Mouse (Mus musculus): Measurements from ENCODE around the gene Olfr1002. TPM values are rescaled to one million over a fixed set of nuclear protein-coding genes. Genes with fewer than 3 reads are reported as not detected.
"Not testable (repeated sequence)": the region's sequence is repeated elsewhere in the genome, so short reads cannot be mapped to it uniquely, and the experiment has no call there.

Gene Olfr1002
- not detected in 2 replicates for polyA plus RNA-seq (2016; fragmentation: Nextera tagmentation; extraction: Ambion mirVana)

DNA sequence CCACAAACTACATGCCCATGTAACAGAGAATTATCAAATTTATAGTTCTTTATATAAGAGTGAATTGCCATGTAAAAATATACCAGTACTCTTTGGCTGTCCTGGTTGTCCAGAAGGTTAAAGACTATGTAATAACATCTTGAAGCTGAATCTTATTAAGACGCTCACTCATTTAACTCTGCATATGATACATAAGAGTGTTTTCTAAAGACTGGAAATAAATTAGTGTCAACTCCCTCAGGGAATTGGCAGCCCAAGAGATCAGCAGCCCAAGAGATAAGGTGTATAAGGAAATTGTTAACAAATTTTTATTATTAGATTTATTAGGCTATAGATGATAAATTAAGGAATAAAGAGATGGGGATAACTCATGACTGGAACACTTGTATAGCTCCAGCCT lies at the start of gene Olfr1002:
Gene Olfr1002 (minus strand): TSS at position 101 of the 400 bp plus-strand sequence.
- H3K9me3 ChIP-seq (replicated peaks): no peaks in the 10 kb centered on the region
- no peak for ATAC-seq (ENCODE audit: low FRiP score)
- no peak within 1 kb of the TSS for H3K4me3 ChIP-seq
- H3K9ac ChIP-seq: no peak within 1 kb of the TSS
- no peaks in the 10 kb centered on the region for H3K4me1 ChIP-seq
- H3K36me3 ChIP-seq: no peaks in the 10 kb centered on the region
- H3K27ac ChIP-seq: no peak within 1 kb of the TSS
- 89% methylated on average over 1 of the region's 1 CpGs for WGBS
- no peaks in the 10 kb centered on the region for H3K27me3 ChIP-seq
- no peak within 1 kb of the TSS for H3K4me2 ChIP-seq (replicated peaks)

DNA sequence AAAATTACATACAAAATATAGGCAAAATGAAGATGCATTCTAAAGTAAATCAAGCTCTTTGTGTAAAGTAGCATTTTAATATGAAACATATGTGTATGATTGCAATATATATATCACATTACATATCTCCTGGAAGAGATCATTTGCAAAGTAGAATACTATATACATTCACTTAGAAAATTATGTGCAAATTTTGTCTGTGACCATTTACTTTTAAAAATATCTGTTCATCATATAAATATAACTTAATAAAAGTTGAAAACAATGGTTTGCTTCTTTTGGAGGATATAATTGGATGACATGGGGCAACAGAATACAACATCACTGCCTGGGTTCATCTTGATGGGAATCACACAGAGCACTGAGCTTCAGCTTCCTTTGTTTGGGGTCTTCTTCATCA lies 38.6 kb upstream of the Olfr1002 start, which contains the start of gene Olfr1008:
Gene Olfr1008 (plus strand): TSS at position 301 of the 400 bp plus-strand sequence.
- 0 out of 2 replicates have a peak, but pooled peaks cover 2% of the 10 kb centered on the region for H3K9me3 ChIP-seq (replicated peaks)
- H3K9ac ChIP-seq: no peak within 1 kb of the TSS
- H3K4me2 ChIP-seq (replicated peaks): no peak within 1 kb of the TSS
- H3K27ac ChIP-seq: no peak within 1 kb of the TSS
- H3K4me1 ChIP-seq: no peaks in the 10 kb centered on the region
- H3K36me3 ChIP-seq: no peaks in the 10 kb centered on the region
- H3K27me3 ChIP-seq: no peaks in the 10 kb centered on the region
- H3K4me3 ChIP-seq: no peak within 1 kb of the TSS
- no peak for ATAC-seq (ENCODE audit: low FRiP score)

DNA sequence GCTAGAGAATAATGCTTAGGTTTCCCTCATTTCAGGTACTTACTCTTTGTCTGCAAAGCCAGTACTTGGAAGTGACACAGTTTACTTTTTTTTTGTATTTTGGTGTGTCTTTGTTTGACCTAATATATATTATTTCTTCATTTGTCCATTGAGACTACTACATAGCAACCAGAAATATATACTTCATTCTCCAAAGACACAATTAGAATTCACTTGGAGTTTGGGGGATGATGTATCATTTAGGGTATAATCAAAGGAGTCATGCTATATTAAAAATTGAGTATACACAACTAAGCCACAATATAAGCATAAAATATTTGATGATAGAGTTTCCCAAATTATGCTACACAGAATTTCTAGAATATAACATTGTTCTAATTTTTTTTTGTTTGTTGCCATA lies 28.2 kb upstream of the Olfr1002 start, which contains the start of gene Olfr1006:
Gene Olfr1006 (minus strand): TSS at position 101 of the 400 bp plus-strand sequence.
- no peak for ATAC-seq (ENCODE audit: low FRiP score)
- H3K9me3 ChIP-seq (replicated peaks): no peaks in the 10 kb centered on the region
- no peak within 1 kb of the TSS for H3K9ac ChIP-seq
- no peak within 1 kb of the TSS for H3K4me2 ChIP-seq (replicated peaks)
- no peaks in the 10 kb centered on the region for H3K36me3 ChIP-seq
- no peaks in the 10 kb centered on the region for H3K4me1 ChIP-seq
- H3K27ac ChIP-seq: no peak within 1 kb of the TSS
- H3K27me3 ChIP-seq: no peaks in the 10 kb centered on the region
- H3K4me3 ChIP-seq: no peak within 1 kb of the TSS

DNA sequence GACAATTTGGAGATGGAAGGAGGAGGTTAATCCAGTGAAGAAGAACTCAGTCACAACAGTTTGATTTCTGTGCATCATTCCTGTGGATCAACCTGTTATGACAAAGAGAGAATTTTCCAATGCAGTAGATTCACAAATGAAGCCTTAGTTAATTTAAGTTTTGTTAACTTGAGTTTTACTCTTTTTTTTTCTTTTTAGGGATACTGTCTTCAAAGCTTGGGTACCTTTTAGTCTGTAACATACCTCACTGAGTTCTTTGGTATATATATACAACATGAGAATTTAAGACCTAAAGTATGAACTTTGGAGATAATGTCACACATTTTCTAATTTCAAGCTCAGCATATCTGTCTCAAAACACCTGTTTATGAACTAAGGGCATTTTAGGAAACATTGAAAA lies 13.9 kb upstream of the Olfr1002 start, which contains the start of gene Olfr154:
Gene Olfr154 (minus strand): TSS at position 101 of the 400 bp plus-strand sequence.
- not testable (repeated sequence) for H3K9ac ChIP-seq; H3K27me3 ChIP-seq; H3K27ac ChIP-seq; H3K4me3 ChIP-seq; H3K4me1 ChIP-seq; H3K36me3 ChIP-seq; H3K9me3 ChIP-seq (replicated peaks); ATAC-seq (ENCODE audit: low FRiP score); H3K4me2 ChIP-seq (replicated peaks)

DNA sequence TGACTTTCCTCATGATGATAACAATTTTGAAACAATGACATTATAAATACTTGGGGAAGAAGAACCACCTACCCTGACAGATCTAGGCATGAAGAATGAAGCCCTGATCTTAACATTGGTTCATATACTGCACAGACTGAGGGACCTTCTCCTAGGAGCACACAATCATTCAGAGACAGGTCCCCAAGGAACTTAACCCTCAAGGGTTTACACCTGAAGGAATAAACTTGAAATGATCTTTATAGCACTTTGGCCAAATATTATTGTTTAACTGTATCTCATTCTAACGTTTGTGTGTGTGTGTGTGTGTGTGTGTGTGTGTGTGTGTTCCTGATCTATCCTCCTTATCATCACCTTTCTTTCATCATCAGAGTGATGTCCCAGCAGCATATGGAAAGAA lies 38.7 kb downstream of the Olfr1002 start, which contains the start of gene Olfr1000:
Gene Olfr1000 (minus strand): TSS at position 101 of the 400 bp plus-strand sequence.
- no peaks in the 10 kb centered on the region for H3K4me1 ChIP-seq
- no peak within 1 kb of the TSS for H3K27ac ChIP-seq
- H3K9ac ChIP-seq: no peak within 1 kb of the TSS
- no peaks in the 10 kb centered on the region for H3K27me3 ChIP-seq
- no peaks in the 10 kb centered on the region for H3K36me3 ChIP-seq
- H3K9me3 ChIP-seq (replicated peaks): no peaks in the 10 kb centered on the region
- H3K4me2 ChIP-seq (replicated peaks): no peak within 1 kb of the TSS
- no peak within 1 kb of the TSS for H3K4me3 ChIP-seq
- WGBS: 85% methylated on average over 1 of the region's 1 CpGs
- ATAC-seq (ENCODE audit: low FRiP score): no peak

Other genes with a start within 250 kb of the Olfr1002 start
- not detected in 2 replicates for gene Olfr992, start 241.2 kb downstream of the Olfr1002 start, polyA plus RNA-seq (2016; fragmentation: Nextera tagmentation; extraction: Ambion mirVana)
- not detected in 2 replicates for gene Olfr993, start 235.8 kb downstream of the Olfr1002 start, polyA plus RNA-seq (2016; fragmentation: Nextera tagmentation; extraction: Ambion mirVana)
- gene Olfr994, start 214.3 kb downstream of the Olfr1002 start, polyA plus RNA-seq (2016; fragmentation: Nextera tagmentation; extraction: Ambion mirVana): not detected in 2 replicates
- gene Olfr995, start 207.1 kb downstream of the Olfr1002 start, polyA plus RNA-seq (2016; fragmentation: Nextera tagmentation; extraction: Ambion mirVana): not detected in 2 replicates
- 0.09 TPM in 1 of 2 replicates, not detected in the other for gene 4833423E24Rik, start 131.7 kb downstream of the Olfr1002 start, polyA plus RNA-seq (2016; fragmentation: Nextera tagmentation; extraction: Ambion mirVana)
- gene Olfr996, start 71.5 kb downstream of the Olfr1002 start, polyA plus RNA-seq (2016; fragmentation: Nextera tagmentation; extraction: Ambion mirVana): not detected in 2 replicates
- gene Olfr998, start 61.8 kb downstream of the Olfr1002 start, polyA plus RNA-seq (2016; fragmentation: Nextera tagmentation; extraction: Ambion mirVana): not detected in 2 replicates
- gene Olfr1000, start 38.8 kb downstream of the Olfr1002 start, polyA plus RNA-seq (2016; fragmentation: Nextera tagmentation; extraction: Ambion mirVana): not detected in 2 replicates
- gene Olfr154, start 13.8 kb upstream of the Olfr1002 start, polyA plus RNA-seq (2016; fragmentation: Nextera tagmentation; extraction: Ambion mirVana): not detected in 2 replicates
- gene Olfr1006, start 28.1 kb upstream of the Olfr1002 start, polyA plus RNA-seq (2016; fragmentation: Nextera tagmentation; extraction: Ambion mirVana): not detected in 2 replicates
- not detected in 2 replicates for gene Olfr1008, start 38.7 kb upstream of the Olfr1002 start, polyA plus RNA-seq (2016; fragmentation: Nextera tagmentation; extraction: Ambion mirVana)
- not detected in 2 replicates for gene Olfr1009, start 64.7 kb upstream of the Olfr1002 start, polyA plus RNA-seq (2016; fragmentation: Nextera tagmentation; extraction: Ambion mirVana)
- gene Olfr1012, start 112.1 kb upstream of the Olfr1002 start, polyA plus RNA-seq (2016; fragmentation: Nextera tagmentation; extraction: Ambion mirVana): not detected in 2 replicates
- not detected in 2 replicates for gene Olfr1013, start 116.4 kb upstream of the Olfr1002 start, polyA plus RNA-seq (2016; fragmentation: Nextera tagmentation; extraction: Ambion mirVana)
- gene Olfr1014, start 122.0 kb upstream of the Olfr1002 start, polyA plus RNA-seq (2016; fragmentation: Nextera tagmentation; extraction: Ambion mirVana): not detected in 2 replicates
- not detected in 2 replicates for gene Olfr1015, start 131.3 kb upstream of the Olfr1002 start, polyA plus RNA-seq (2016; fragmentation: Nextera tagmentation; extraction: Ambion mirVana)
- not detected in 2 replicates for gene Olfr1016, start 151.8 kb upstream of the Olfr1002 start, polyA plus RNA-seq (2016; fragmentation: Nextera tagmentation; extraction: Ambion mirVana)
- gene Olfr1018, start 167.8 kb upstream of the Olfr1002 start, polyA plus RNA-seq (2016; fragmentation: Nextera tagmentation; extraction: Ambion mirVana): not detected in 2 replicates
- not detected in 2 replicates for gene Olfr1019, start 194.8 kb upstream of the Olfr1002 start, polyA plus RNA-seq (2016; fragmentation: Nextera tagmentation; extraction: Ambion mirVana)
- gene Olfr1020, start 196.3 kb upstream of the Olfr1002 start, polyA plus RNA-seq (2016; fragmentation: Nextera tagmentation; extraction: Ambion mirVana): not detected in 2 replicates
- gene Olfr1022, start 217.9 kb upstream of the Olfr1002 start, polyA plus RNA-seq (2016; fragmentation: Nextera tagmentation; extraction: Ambion mirVana): not detected in 2 replicates
- gene Olfr1023, start 234.9 kb upstream of the Olfr1002 start, polyA plus RNA-seq (2016; fragmentation: Nextera tagmentation; extraction: Ambion mirVana): not detected in 2 replicates

Data from hindbrain, embryonic 12.5 days (tissue).